Mouse (Mus musculus): ENCODE measurements around the gene Eps15.
"Not testable (repeated sequence)": the region's sequence is repeated elsewhere in the genome, so short reads cannot be mapped to it uniquely, and the experiment has no call there.

Eps15 gene

DNA sequence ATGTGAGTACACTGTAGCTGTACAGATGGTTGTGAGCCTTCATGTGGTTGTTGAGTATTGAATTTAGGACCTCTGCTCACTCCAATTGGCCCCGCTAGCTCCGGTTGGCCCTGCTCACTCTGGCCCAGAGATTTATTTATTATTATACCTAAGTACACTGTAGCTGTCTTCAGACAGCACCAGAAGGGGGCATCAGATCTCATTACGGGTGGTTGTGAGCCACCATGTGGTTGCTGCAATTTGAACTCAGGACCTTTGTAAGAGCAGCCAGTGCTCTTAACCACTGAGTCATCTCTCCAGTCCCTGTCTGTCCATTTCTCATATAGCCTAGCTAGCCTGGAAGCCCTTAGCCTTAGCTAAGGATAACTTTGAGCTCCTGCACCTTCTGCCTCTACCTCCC is 124.8 kb downstream of the Eps15 start:
- DNase-seq: not testable (repeated sequence)

- DNase-seq: no peak
Measured at GRCm38 (mm10) chr4:109405415-109405814, 125.3 kb downstream of the Eps15 start.

- peak; percentile 23 for DNase-seq
Measured at GRCm38 (mm10) chr4:109406054-109406485, 126.0 kb downstream of the Eps15 start.

DNA sequence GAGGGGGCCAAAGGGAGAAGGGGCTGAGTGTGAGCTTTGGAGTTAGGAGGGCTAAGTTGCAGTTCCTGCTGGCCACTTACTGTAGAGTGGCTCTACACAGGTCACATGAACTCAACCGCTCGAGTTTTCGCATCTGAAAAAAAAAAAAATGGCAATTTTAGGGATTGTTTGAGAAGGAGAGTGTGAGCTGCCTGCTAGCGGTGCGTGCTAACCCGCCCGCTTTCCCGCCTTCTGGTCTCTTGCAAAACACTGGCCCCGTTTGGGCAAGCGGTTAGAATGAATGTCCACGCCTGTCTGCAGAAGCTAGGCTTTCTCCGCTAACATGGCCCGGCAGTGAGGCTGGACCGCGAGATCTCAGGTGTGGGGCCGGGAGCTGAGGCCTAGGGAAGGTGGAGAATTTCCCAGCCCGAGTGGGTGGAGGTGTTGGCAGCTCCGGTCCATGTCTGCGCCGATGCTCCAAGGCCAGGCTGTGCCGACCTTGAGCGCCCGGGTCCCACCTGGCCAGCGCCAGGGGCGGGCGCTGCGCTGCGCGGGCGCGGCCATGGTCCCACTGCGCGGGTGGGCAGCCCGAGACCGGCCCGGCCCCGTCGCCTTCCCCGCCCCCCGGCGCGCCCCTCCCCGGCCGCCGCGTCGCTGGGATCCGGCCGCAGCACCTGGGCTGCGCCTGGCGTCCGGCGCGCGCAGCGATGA is 126.6 kb downstream of the Eps15 start, which contains the start of gene Ttc39a:
TSS of gene Ttc39a (plus strand) at position 138 of the 690 bp plus-strand sequence.
- DNase-seq: peak; percentile 26

DNA sequence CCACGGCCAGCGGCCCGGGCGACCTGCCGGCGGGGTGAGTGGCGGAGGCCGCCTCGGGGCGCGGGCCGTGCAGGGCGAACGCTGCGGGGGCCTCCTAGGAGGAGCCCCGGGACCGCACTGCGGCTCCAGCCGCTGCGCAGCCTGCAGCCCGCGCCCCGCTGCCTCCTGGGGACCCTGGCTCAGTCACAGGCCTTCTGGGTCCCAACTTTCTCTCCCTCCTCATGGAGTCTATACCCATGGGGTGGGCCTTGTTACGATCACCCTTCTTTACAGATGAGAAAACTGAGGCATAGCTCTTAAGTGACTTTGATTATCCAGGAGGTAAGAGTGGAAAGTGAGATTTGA is 127.1 kb downstream of the Eps15 start:
- no peak for DNase-seq

GRCm38 (mm10) chr4:109407701-109408485 is 127.8 kb downstream of the Eps15 start:
- no peak for DNase-seq

- no peak for DNase-seq
Measured at GRCm38 (mm10) chr4:109410681-109411376, 130.8 kb downstream of the Eps15 start.

DNA sequence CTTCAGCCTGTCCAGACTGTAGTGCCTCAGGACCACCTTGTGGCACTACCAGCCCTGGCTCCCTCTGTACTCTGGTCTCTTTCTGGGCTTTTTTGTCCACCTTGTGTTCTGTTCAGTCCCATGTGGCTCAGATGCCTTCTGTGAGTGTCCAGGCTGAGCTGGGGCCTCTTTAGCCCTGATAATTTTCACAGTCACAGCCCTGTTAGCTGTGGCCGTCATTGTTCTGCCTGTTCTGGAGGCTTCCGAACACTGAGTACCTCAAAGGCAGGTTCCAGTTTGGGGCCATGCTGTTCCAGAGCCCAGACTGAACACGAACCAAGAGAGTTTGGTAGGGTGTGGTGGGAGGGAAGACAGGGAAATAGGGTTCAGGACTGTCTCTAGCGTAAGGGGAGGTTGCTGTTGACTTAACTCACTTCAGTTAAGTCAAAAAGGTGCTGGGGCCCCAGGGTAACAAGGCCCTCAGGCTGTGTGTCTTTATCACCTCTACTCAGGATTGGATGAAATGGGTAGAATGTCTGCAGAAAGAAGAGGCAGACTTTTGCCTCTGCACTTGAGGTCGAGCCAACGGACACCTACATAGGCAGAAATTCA is 131.4 kb downstream of the Eps15 start:
- DNase-seq: no peak

GRCm38 (mm10) chr4:109412233-109412632 is 132.2 kb downstream of the Eps15 start:
- no peak for DNase-seq

- no peak for DNase-seq
Measured at GRCm38 (mm10) chr4:109417998-109418397, 137.9 kb downstream of the Eps15 start.

GRCm38 (mm10) chr4:109419017-109419416 is 138.9 kb downstream of the Eps15 start:
- no peak for DNase-seq

- no peak for DNase-seq
Measured at GRCm38 (mm10) chr4:109419563-109419962, 139.5 kb downstream of the Eps15 start.

DNA sequence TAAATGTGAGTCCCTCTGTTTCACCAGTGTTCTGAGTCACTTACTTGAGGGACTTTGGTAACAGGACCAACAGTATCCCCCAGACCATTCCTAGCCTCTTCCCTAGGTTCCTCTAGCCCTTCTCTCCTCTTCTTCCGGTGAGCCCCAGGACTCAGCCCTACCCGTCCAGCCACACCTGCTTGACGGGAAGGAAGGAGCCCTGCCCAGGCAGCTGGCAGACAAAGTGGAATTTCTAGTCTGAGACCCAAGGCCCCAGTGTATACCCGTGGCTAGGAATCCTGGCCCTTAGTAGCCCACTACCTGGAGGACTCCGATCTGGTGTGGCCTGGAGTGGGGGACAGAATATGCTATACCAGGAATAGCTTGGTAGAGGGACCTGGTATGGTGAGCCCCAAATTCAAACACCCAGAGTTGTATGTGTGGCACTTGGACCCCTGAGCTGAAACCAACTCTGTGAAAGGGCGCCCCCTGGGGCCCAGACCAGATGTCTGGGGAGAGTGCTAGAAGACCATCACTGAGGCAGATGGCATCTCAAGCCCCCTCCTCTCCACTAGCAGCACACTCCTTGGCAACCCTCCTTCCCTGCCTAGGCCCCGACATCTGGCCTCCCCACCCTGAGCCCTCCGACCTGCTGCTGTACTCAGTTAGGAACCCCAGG is 140.2 kb downstream of the Eps15 start:
- no peak for DNase-seq

DNA sequence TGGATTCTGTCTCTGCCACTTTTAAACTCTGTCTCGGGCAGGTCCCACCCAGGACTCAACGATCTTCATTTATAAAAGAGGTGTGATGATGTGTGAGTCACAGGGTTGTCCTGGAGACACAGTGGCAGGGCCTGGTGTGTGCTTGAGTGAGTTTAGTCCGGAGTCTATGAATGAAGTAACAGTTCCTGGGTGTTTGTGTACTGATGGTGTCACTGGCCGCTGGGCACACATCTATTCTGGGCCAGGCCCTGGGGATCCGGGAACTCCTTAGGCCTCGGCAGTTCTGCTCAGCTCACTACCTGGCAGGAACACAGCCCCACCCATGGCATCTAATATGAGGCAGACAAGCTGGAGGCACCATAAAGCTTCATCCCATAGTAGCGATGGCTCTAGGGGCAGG is 141.5 kb downstream of the Eps15 start:
- DNase-seq: no peak

- no peak for DNase-seq
Measured at GRCm38 (mm10) chr4:109422436-109422835, 142.4 kb downstream of the Eps15 start.

GRCm38 (mm10) chr4:109423438-109423837 is 143.4 kb downstream of the Eps15 start:
- DNase-seq: no peak

DNA sequence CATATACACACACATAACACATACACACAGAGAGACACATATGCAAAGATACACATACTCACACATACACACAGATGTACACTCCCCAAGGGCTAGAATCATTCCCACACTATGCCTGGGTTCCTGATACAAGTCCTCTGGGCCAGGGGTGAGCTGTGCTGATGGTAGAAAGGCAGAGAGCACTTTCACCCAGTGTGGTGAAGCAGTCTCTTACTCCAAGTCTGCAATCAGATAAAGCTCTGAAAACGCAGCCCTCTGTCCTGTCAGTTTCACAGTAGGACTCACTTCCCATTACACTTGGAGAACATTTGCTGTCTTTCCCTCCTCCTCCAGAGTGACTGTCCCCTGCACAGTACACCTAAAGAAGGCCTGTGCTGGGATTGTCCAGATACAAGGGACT is 147.0 kb downstream of the Eps15 start:
- DNase-seq: no peak

- DNase-seq: no peak
Measured at GRCm38 (mm10) chr4:109430250-109430649, 150.2 kb downstream of the Eps15 start.

- DNase-seq: no peak
Measured at GRCm38 (mm10) chr4:109430854-109431253, 150.8 kb downstream of the Eps15 start.

- no peak for DNase-seq
Measured at GRCm38 (mm10) chr4:109432668-109433375, 152.8 kb downstream of the Eps15 start.

DNA sequence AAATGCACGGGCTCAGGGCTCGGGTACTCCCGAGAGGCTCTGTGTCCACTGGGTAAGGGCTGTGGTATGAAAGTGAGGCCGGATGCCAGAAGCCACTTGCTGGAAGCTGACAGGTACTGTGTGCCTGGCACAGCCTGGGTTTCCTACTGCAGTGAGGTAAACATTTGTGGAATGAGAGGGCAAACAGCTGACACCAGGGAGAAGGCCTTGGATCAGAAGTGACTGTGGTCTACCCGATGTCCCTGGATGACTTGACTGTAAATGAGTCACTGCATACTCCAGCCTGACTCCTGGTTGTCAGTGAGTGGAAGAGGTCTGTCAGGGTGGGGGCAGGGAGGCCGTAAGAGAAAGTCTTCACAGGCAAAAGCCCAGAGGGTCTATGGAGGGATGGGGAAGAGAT is 153.6 kb downstream of the Eps15 start:
- DNase-seq: no peak

- no peak for DNase-seq
Measured at GRCm38 (mm10) chr4:109434256-109434655, 154.2 kb downstream of the Eps15 start.

Data from right cerebral cortex, postnatal 25 days (tissue).